Mouse (Mus musculus) spleen, postnatal 36 days (tissue): ENCODE measurements around the gene Pakap.
A peak's percentile ranks its signal among the peaks of the same experiment; 100 is the strongest.

Source experiments
- DNase-seq, 2 experiments: peaks; one replicate each; pipeline ENCODE4 v3.0.0; 2022; ENCODE audit warnings: low spot score in 2 of 2, mixed read lengths in 1 of 2

Gene Pakap

GRCm38 (mm10) chr4:57798286-57799018, 230.5 kb downstream of the Pakap start:
- DNase-seq: no peak

GRCm38 (mm10) chr4:57799297-57799696, 231.3 kb downstream of the Pakap start:
- no peak for DNase-seq

- DNase-seq: no peak
Measured at GRCm38 (mm10) chr4:57801239-57801638, 233.3 kb downstream of the Pakap start.

- no peak for DNase-seq
Measured at GRCm38 (mm10) chr4:57801986-57802385, 234.0 kb downstream of the Pakap start.

GRCm38 (mm10) chr4:57802411-57802810, 234.4 kb downstream of the Pakap start:
- no peak for DNase-seq

- DNase-seq: no peak
Measured at GRCm38 (mm10) chr4:57804902-57805301, 236.9 kb downstream of the Pakap start.

- DNase-seq: no peak
Measured at GRCm38 (mm10) chr4:57809449-57809848, 241.5 kb downstream of the Pakap start.

GRCm38 (mm10) chr4:57812075-57812474, 244.1 kb downstream of the Pakap start:
- DNase-seq: peak; percentile 17 to 26

- peak; percentile 49 to 53 for DNase-seq
Measured at GRCm38 (mm10) chr4:57812916-57813575, 245.1 kb downstream of the Pakap start.

GRCm38 (mm10) chr4:57813576-57813945, 245.6 kb downstream of the Pakap start:
- DNase-seq: peak; percentile 80 to 83

- DNase-seq: no peak
Measured at GRCm38 (mm10) chr4:57815355-57815754, 247.4 kb downstream of the Pakap start.

GRCm38 (mm10) chr4:57816146-57816545, 248.2 kb downstream of the Pakap start:
- no peak for DNase-seq

- no peak for DNase-seq
Measured at GRCm38 (mm10) chr4:57820839-57821374, 252.9 kb downstream of the Pakap start.

GRCm38 (mm10) chr4:57821556-57822356, 253.8 kb downstream of the Pakap start:
- no peak for DNase-seq

GRCm38 (mm10) chr4:57822641-57823040, 254.7 kb downstream of the Pakap start:
- no peak for DNase-seq

- DNase-seq: no peak
Measured at GRCm38 (mm10) chr4:57824626-57825240, 256.8 kb downstream of the Pakap start.

- no peak for DNase-seq
Measured at GRCm38 (mm10) chr4:57826272-57826671, 258.3 kb downstream of the Pakap start.

- DNase-seq: no peak
Measured at GRCm38 (mm10) chr4:57829131-57829530, 261.2 kb downstream of the Pakap start.

GRCm38 (mm10) chr4:57829740-57830139, 261.8 kb downstream of the Pakap start:
- no peak for DNase-seq

- peak; percentile 34 to 40 for DNase-seq
Measured at GRCm38 (mm10) chr4:57832318-57832717, 264.3 kb downstream of the Pakap start.

- DNase-seq: no peak
Measured at GRCm38 (mm10) chr4:57833060-57833459, 265.1 kb downstream of the Pakap start.

- peak; percentile 19 to 26 for DNase-seq
Measured at GRCm38 (mm10) chr4:57834141-57834540, 266.2 kb downstream of the Pakap start.
